Mouse (Mus musculus) lung, adult 2 months (tissue): ENCODE results near the gene Gm5849. TPM values are rescaled to one million over a fixed set of nuclear protein-coding genes. Genes with fewer than 3 reads are reported as not detected.
"Not testable (repeated sequence)": the region's sequence is repeated elsewhere in the genome, so short reads cannot be mapped to it uniquely, and the experiment has no call there.

Source experiments
- DNase-seq: peaks from one replicate; pipeline ENCODE4 v3.0.0; 2022
- H3K4me1 ChIP-seq: fragments of 200-500 bp; 2 replicates; pipeline ENCODE4 v1.6.1; 2011; ENCODE audit warnings: low read length; ENCODE audit not compliant: control insufficient read depth, insufficient read depth
- H3K4me3 ChIP-seq: fragments of 200-500 bp; replicated peaks from 2 replicates; pipeline ENCODE3; 2011; ENCODE audit warnings: low read depth, mild to moderate bottlenecking, control low read depth, low read length; ENCODE audit errors: extremely low read depth
- CTCF ChIP-seq: fragments of 200-500 bp; IDR thresholded peaks from 2 replicates; pipeline ENCODE4 v1.5.1; 2011; ENCODE audit warnings: mild to moderate bottlenecking, low read length, control low read depth; ENCODE audit not compliant: insufficient read depth
- POLR2A ChIP-seq: fragments of 200-500 bp; IDR thresholded peaks from 2 replicates; pipeline ENCODE4 v1.6.1; 2011; ENCODE audit warnings: low read depth, mild to moderate bottlenecking, control low read depth, low read length, borderline replicate concordance; ENCODE audit errors: extremely low read depth
- WGBS: fragments of 180-500 bp; shearing (Covaris S2); methylation state at CpG from one replicate; pipeline ENCODE4 v1.1.7; 2018; 5-methylcytosine and 5-hydroxymethylcytosine counted together
- polyA plus RNA-seq: library from polyadenylated mRNA; depleted of rRNA; stranded (reverse); fragments of >200 nt; gene quantifications from 2 replicates; pipeline ENCODE4 v1.2.3, GENCODE M21; 2012; rRNA removed

Gm5849 gene
- not detected in 2 replicates for polyA plus RNA-seq

DNA sequence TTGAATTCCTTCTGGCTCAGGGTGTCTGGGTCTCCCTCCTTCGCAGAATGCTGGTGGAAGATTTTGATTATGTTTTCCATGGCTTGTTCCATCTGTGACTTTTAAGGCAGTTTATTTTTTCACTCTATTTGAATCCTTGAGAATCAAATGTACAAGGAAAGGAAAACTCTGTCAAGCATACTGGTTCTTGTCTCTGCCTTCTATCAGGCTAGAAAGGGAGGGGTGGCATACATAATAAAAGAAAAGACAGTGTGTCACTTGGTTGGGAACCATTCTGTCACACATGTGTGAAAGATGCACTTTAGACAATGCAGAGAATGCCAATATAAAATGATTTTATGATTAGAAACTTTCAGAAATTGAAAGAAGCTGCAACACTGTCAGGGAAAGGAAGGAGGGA, at the start of gene Gm5849:
Gene Gm5849 (minus strand): TSS at position 101 of the 400 bp plus-strand sequence.
- not testable (repeated sequence) for H3K4me3 ChIP-seq, DNase-seq, H3K4me1 ChIP-seq
- 80% methylated on average over 1 of the region's 1 CpGs for WGBS

DNA sequence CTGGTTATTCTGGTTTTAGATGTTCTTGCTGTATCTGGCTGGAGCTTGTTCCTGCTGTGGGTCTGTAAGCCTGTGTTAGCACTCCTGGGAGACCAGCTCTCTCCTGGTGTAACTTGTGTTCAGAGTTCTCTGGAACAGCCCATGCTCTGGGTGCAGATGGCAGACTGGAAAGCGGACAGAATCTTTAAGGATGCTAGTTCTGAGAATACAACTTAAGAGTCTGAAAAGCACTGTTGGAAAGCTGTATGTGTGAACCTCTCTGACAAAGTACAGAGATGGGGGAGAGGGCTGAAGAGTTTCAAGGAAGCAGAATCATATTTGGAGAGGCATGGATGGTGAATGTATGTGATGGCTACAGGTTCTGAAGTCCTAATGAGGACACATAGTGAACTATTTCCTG, 28.0 kb downstream of the Gm5849 start:
- Histone ChIP-seq H3K4me1 (no peaks in the 10 kb centered on the region), H3K4me3 (no peak overlapping the region)
- no peak for TF ChIP-seq CTCF
- no peak for TF ChIP-seq POLR2A
- 98% methylated on average over 1 of the region's 1 CpGs for WGBS
- no peak for DNase-seq

DNA sequence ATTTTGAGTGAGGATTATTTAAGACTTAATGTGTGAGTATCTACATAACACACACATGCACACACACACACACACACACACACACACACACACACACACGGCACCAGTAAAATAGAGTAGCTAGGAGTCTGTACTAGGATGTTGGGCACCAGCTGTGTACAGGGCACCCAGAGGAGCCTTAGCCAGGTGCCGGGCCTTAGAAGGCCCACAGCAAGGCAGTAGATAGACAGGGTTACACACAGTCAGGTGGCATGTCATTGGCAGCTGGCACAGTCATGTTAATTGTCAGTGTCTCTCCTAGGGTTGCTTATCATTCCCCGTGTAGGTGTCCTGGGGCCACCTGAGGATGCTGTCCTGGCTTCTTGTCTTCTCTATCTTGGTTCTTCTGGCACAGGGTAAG, 51.1 kb downstream of the Gm5849 start, which contains the start of gene Pglyrp4:
Gene Pglyrp4 (plus strand): TSS at position 301 of the 400 bp plus-strand sequence.
- DNase-seq, result no peak
- TF ChIP-seq CTCF (no peak), POLR2A (no peak)
- Histone ChIP-seq H3K4me3 (no peak within 1 kb of the TSS), H3K4me1 (no peaks in the 10 kb centered on the region)
- 90% methylated on average over 3 of the region's 3 CpGs for WGBS

Other genes with a start within 250 kb of the Gm5849 start
- 180 and 274 TPM in 2 replicates for gene S100a16, start 240.6 kb downstream of the Gm5849 start, polyA plus RNA-seq
- 1.0 and 2.3 TPM in 2 replicates for gene S100a3, start 217.3 kb downstream of the Gm5849 start, polyA plus RNA-seq
- not detected in 2 replicates for gene S100a2, start 187.6 kb downstream of the Gm5849 start, polyA plus RNA-seq
- gene Gm42674, start 176.0 kb downstream of the Gm5849 start, polyA plus RNA-seq, result not detected in 2 replicates
- gene S100a4, start 174.1 kb downstream of the Gm5849 start, polyA plus RNA-seq, result 28.9 and 51.0 TPM in 2 replicates
- not detected in 2 replicates for gene S100a5, start 169.4 kb downstream of the Gm5849 start, polyA plus RNA-seq
- gene S100a6, start 165.0 kb downstream of the Gm5849 start, polyA plus RNA-seq, result 439 and 454 TPM in 2 replicates
- 0.51 and 5.6 TPM in 2 replicates for gene S100a7a, start 123.9 kb downstream of the Gm5849 start, polyA plus RNA-seq
- 5.6 and 15.3 TPM in 2 replicates for gene S100a8, start 108.9 kb downstream of the Gm5849 start, polyA plus RNA-seq
- 7.6 and 29.9 TPM in 2 replicates for gene S100a9, start 82.2 kb downstream of the Gm5849 start, polyA plus RNA-seq
- gene Pglyrp4, start 51.0 kb downstream of the Gm5849 start, polyA plus RNA-seq, result 3.0 TPM in 1 of 2 replicates, not detected in the other